Mouse (Mus musculus): ENCODE data around the gene Gm17535. TPM values are rescaled to one million over a fixed set of nuclear protein-coding genes. Genes with fewer than 3 reads are reported as not detected.
"Not testable (repeated sequence)": the region's sequence is repeated elsewhere in the genome, so short reads cannot be mapped to it uniquely, and the experiment has no call there.

Gm17535 gene
- total RNA-seq, 4 experiments from 2014 or later, result not detected

DNA sequence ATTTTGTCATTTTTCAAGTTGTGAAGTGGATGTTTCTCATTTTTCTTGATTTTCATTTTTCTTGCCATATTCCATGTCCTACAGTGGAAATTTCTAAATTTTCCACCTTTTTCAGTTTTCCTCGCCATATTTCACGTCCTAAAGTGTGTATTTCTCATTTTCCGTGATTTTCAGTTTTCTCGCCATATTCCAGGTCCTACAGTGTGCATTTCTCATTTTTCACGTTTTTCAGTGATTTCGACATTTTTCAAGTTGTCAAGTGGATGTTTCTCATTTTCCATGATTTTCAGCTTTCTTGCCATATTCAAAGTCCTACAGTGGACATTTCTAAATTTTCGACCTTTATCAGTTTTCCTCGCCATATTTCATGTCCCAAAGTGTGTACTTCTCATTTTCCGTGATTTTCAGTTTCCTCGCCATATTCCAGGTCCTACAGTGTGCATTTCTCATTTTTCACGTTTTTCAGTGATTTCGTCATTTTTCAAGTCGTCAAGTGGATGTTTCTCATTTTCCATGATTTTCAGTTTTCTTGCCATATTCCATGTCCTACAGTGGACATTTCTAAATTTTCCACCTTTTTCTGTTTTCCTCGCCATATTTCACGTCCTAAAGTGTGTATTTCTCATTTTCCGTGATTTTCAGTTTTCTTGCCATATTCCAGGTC, 10.3 kb upstream of the Gm17535 start:
- DNase-seq (ENCODE audit: low spot score in 2 of 2), result peak; percentile 99 to 100

DNA sequence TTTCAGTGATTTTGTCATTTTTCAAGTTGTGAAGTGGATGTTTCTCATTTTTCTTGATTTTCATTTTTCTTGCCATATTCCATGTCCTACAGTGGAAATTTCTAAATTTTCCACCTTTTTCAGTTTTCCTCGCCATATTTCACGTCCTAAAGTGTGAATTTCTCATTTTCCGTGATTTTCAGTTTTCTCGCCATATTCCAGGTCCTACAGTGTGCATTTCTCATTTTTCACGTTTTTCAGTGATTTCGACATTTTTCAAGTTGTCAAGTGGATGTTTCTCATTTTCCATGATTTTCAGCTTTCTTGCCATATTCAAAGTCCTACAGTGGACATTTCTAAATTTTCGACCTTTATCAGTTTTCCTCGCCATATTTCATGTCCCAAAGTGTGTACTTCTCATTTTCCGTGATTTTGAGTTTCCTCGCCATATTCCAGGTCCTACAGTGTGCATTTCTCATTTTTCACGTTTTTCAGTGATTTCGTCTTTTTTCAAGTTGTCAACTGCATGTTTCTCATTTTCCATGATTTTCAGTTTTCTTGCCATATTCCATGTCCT, 9.4 kb upstream of the Gm17535 start, which contains the start of gene Gm10717:
Gene Gm10717, plus strand, starts transcription at position 506 of the 556 bp plus-strand sequence.
- DNase-seq (ENCODE audit: low spot score in 2 of 2), result peak; percentile 14

DNA sequence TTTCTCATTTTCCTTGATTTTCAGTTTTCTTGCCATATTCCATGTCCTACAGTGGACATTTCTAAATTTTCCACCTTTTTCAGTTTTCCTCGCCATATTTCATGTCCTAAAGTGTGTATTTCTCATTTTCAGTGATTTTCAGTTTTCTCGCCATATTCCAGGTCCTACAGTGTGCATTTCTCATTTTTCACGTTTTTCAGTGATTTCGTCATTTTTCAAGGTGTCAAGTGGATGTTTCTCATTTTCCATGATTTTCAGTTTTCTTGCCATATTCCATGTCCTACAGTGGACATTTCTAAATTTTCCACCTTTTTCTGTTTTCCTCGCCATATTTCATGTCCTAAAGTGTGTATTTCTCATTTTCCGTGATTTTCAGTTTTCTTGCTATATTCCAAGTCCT, 8.7 kb upstream of the Gm17535 start:
- DNase-seq (ENCODE audit: low spot score in 2 of 2), result peak; percentile 42 to 52

DNA sequence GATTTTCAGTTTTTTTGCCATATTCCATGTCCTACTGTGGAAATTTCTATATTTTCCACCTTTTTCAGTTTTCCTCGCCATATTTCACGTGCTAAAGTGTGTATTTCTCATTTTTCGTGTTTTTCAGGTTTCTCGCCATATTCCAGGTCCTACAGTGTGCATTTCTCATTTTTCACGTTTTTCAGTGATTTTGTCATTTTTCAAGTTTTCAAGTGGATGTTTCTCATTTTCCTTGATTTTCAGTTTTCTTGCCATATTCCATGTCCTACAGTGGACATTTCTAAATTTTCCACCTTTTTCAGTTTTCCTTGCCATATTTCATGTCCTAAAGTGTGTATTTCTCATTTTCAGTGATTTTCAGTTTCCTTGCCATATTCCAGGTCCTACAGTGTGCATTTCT, 8.3 kb upstream of the Gm17535 start:
- DNase-seq (ENCODE audit: low spot score in 2 of 2), result not testable (repeated sequence)

DNA sequence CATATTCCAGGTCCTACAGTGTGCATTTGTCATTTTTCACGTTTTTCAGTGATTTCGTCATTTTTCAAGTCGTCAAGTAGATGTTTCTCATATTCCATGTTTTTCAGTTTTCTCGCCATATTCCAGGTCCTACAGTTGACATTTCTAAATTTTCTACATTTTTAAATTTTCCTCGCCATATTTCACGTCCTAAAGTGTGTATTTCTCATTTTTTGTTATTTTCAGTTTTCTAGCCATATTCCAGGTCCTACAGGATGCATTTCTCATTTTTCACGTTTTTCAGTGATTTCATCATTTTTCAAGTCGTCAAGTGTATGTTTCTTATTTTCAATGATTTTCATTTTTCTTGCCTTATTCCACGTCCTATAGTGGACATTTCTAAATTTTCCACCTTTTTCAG, 7.7 kb upstream of the Gm17535 start:
- DNase-seq (ENCODE audit: low spot score in 2 of 2), result not testable (repeated sequence)

DNA sequence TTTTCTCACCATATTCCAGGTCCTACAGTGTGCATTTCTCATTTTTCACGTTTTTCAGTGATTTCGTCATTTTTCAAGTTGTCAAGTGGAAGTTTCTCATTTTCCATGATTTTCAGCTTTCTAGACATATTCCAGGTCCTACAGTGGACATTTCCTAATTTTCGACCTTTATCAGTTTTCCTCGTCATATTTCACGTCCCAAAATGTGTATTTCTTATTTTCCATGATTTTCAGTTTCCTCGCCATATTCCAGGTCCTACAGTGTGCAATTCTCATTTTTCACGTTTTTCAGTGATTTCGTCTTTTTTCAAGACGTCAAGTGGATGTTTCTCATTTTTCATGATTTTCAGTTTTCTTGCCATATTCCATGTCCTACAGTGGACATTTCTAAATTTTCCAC, 7.2 kb upstream of the Gm17535 start:
- DNase-seq (ENCODE audit: low spot score in 2 of 2), result not testable (repeated sequence)

DNA sequence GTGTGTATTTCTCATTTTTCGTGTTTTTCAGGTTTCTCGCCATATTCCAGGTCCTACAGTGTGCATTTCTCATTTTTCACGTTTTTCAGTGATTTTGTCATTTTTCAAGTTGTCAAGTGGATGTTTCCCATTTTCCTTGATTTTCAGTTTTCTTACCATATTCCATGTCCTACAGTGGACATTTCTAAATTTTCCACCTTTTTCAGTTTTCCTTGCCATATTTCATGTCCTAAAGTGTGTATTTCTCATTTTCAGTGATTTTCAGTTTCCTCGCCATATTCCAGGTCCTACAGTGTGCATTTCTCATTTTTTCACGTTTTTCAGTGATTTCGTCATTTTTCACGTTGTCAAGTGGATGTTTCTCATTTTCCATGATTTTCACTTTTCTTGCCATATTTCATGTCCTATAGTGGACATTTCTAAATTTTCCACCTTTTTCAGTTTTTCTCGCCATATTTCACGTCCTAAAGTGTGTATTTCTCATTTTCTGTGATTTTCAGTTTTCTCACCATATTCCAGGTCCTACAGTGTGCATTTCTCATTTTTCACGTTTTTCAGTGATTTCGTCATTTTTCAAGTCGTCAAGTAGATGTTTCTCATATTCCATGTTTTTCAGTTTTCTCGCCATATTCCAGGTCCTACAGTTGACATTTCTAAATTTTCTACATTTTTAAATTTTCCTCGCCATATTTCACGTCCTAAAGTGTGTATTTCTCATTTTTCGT, 5.0 kb upstream of the Gm17535 start:
- peak; percentile 31 to 34 for DNase-seq (ENCODE audit: low spot score in 2 of 2)

DNA sequence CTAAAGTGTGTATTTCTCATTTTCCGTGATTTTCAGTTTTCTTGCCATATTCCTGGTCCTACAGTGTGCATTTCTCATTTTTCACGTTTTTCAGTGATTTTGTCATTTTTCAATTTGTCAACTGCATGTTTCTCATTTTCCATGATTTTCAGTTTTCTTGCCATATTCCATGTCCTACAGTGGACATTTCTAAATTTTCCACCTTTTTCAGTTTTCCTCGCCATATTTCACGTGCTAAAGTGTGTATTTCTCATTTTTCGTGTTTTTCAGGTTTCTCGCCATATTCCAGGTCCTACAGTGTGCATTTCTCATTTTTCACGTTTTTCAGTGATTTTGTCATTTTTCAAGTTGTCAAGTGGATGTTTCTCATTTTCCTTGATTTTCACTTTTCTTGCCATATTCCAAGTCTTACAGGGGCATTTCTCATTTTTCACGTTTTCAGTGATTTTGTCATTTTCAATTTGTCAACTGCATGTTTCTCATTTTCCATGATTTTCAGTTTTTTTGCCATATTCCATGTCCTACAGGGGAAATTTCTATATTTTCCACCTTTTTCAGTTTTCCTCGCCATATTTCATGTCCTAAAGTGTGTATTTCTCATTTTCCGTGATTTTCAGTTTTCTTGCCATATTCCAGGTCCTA, 3.6 kb upstream of the Gm17535 start:
- DNase-seq (ENCODE audit: low spot score in 2 of 2), result not testable (repeated sequence)

DNA sequence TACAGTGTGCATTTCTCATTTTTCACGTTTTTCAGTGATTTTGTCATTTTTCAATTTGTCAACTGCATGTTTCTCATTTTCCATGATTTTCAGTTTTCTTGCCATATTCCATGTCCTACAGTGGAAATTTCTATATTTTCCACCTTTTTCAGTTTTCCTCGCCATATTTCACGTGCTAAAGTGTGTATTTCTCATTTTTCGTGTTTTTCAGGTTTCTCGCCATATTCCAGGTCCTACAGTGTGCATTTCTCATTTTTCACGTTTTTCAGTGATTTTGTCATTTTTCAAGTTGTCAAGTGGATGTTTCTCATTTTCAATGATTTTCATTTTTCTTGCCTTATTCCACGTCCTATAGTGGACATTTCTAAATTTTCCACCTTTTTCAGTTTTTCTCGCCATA, 2.2 kb downstream of the Gm17535 start, which contains the start of gene Gm10715:
Gene Gm10715, plus strand, starts transcription at position 301 of the 400 bp plus-strand sequence.
- not testable (repeated sequence) for DNase-seq (ENCODE audit: low spot score in 2 of 2)

DNA sequence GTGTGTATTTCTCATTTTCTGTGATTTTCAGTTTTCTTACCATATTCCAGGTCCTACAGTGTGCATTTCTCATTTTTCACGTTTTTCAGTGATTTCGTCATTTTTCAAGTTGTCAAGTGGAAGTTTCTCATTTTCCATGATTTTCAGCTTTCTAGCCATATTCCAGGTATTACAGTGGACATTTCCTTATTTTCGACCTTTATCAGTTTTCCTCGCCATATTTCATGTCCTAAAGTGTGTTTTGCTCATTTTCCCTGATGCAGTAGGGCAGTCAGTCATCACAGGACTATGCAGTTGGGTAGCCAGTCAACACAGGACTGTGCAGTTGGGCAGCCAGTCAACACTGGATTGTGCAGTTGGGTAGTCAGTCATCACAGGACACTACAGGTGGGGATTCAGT, 3.8 kb downstream of the Gm17535 start:
- DNase-seq (ENCODE audit: low spot score in 2 of 2), result not testable (repeated sequence)

Small RNA genes lying within 50 kb of the gene (microRNA-seq; reads per million reads assigned to microRNA genes)
- 0 reads per million in 2 experiments for gene Mir101c

Other genes starting within 250 kb of the Gm17535 start
- gene Gm10722, start 33.7 kb upstream of the Gm17535 start, total RNA-seq (2022), result not detected
- not detected for gene Gm11168, start 31.3 kb upstream of the Gm17535 start, total RNA-seq (2022)
- gene Gm10721, start 21.5 kb upstream of the Gm17535 start, total RNA-seq (2022), result under 1 TPM in 2 of 4 experiments, not detected in 2; 0.55 to 0.61 TPM
- gene Gm10720, start 18.9 kb upstream of the Gm17535 start, total RNA-seq (2022), result not detected
- gene Gm10719, start 17.2 kb upstream of the Gm17535 start, total RNA-seq (2022), result 1 to 10 TPM in 1 of 4 experiments, under 1 TPM in 2, not detected in 1; 0.52 to 1.4 (median 0.75) TPM
- under 1 TPM in 2 of 4 experiments, not detected in 2; 0.68 to 0.81 TPM for gene Gm10718, start 11.1 kb upstream of the Gm17535 start, total RNA-seq (2022)
- not detected for gene Gm10717, start 9.2 kb upstream of the Gm17535 start, total RNA-seq (2022)
- gene Gm10715, start 2.3 kb downstream of the Gm17535 start, total RNA-seq (2022), result under 1 TPM in 1 of 4 experiments, not detected in 3; 0.52 TPM

Data from layer of hippocampus, adult 8-10 months (tissue).